Mouse (Mus musculus) liver, embryonic 11.5 days (tissue): ENCODE results near the gene Lypd6. TPM values are rescaled to one million over a fixed set of nuclear protein-coding genes. Genes with fewer than 3 reads are reported as not detected.

ENCODE experiments used
- ATAC-seq: fragments of 200-750 bp; cut with Nextera tagmentation; replicated peaks from 2 replicates; pipeline ENCODE4 v1.8.0; 2017; ENCODE audit warnings: moderate number of reproducible peaks, mild to moderate bottlenecking, moderate TSS enrichment, moderate library complexity; ENCODE audit not compliant: low FRiP score
- DNase-seq: peaks from one replicate; pipeline ENCODE4 v3.0.0-alpha.2; 2017; ENCODE audit warnings: low spot score
- H3K27ac ChIP-seq: fragments of 300-500 bp; sonication (generic); 2 replicates; pipeline ENCODE4 v1.5.1; 2014; ENCODE audit warnings: mild to moderate bottlenecking, low read depth, low read length, control low read depth
- H3K27me3 ChIP-seq: fragments of 300-500 bp; sonication (generic); replicated peaks from 2 replicates; pipeline ENCODE4 v1.6.1; 2014; ENCODE audit warnings: low read length, mixed read lengths; ENCODE audit not compliant: control insufficient read depth, insufficient read depth
- H3K36me3 ChIP-seq: fragments of 300-500 bp; sonication (generic); 2 replicates; pipeline ENCODE4 v1.6.1; 2014; ENCODE audit warnings: mild to moderate bottlenecking, low read length, moderate library complexity, mixed read lengths; ENCODE audit not compliant: control insufficient read depth, insufficient read depth
- H3K4me1 ChIP-seq: fragments of 300-500 bp; sonication (generic); replicated peaks from 2 replicates; pipeline ENCODE4 v1.6.1; 2014; ENCODE audit warnings: low read length, mixed read lengths; ENCODE audit not compliant: control insufficient read depth, insufficient read depth
- H3K4me2 ChIP-seq: fragments of 300-500 bp; sonication (generic); 2 replicates; pipeline ENCODE4 v1.6.1; 2014; ENCODE audit warnings: mild to moderate bottlenecking, control low read depth, moderate library complexity
- H3K4me3 ChIP-seq: fragments of 300-500 bp; sonication (generic); 2 replicates; pipeline ENCODE4 v1.5.1; 2014; ENCODE audit warnings: low read depth, low read length, control low read depth
- H3K9ac ChIP-seq: fragments of 300-500 bp; sonication (generic); 2 replicates; pipeline ENCODE4 v1.6.1; 2014; ENCODE audit warnings: low read depth, low read length, control low read depth
- H3K9me3 ChIP-seq: fragments of 300-500 bp; sonication (generic); 2 replicates; pipeline ENCODE4 v1.6.1; 2016; ENCODE audit warnings: low read length, inconsistent platforms, mixed read lengths; ENCODE audit not compliant: control insufficient read depth
- WGBS: fragments of 180-500 bp; shearing (Covaris S2); extraction: QIAGEN DNeasy Blood & Tissue Kit; methylation state at CpG from one replicate; pipeline ENCODE4 v1.1.7; 2014; 5-methylcytosine and 5-hydroxymethylcytosine counted together
- polyA plus RNA-seq: library from polyadenylated mRNA; unstranded; fragments of >200 nt; fragmentation: Nextera tagmentation; extraction: Ambion mirVana; gene quantifications from 2 replicates; pipeline ENCODE4 v1.2.1, GENCODE M21; 2014

Lypd6 gene
- polyA plus RNA-seq, 1 experiment from 2014 or later: 2.5 TPM

DNA sequence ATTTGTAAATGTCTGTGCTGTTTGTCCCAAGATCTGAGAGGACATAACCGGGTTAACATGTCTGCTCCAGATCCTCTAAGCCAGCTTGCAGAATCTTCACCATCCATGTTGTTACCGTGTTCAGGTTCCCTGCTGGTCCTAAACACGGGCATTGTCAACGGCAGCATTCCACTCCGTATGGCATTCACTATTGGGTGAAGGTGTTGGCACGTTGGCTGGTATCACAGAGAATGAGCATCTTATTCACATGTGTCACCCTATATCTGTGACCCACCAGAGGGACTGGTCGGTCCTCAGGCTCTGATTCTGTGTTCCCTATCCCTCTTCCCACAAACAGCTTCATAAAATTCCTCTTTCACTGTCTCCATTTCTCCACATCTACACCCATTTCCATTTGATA is 52.9 kb downstream of the Lypd6 start:
- 83% methylated on average over 7 of the region's 7 CpGs for WGBS

DNA sequence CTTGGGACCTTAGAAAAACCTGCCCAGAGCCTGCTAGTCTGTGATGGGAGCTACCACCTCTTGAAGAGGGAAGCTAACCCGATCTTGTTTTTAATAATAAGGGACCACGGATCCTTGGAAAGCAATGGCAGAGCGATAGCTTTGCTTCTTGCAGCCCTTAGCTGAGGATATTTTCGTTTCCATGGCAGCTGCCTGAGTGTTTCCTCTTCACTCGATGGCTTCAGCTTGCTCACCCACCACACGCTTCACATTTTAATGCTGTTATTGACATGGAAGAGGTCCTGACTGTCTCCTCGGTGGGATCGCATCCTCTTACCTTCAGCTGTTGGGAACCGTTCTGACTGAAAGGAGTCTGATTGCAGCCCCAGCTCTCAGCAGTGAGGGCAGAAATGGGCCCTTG is 54.6 kb downstream of the Lypd6 start:
- H3K36me3 ChIP-seq: no peaks in the 10 kb centered on the region
- WGBS: 83% methylated on average over 9 of the region's 9 CpGs
- DNase-seq (no peak), ATAC-seq (no peak)
- H3K4me2 ChIP-seq: no peak overlapping the region
- H3K27ac ChIP-seq: no peak overlapping the region
- no peak overlapping the region for H3K9ac ChIP-seq
- H3K27me3 ChIP-seq: no peaks in the 10 kb centered on the region
- H3K9me3 ChIP-seq: no peaks in the 10 kb centered on the region
- no peak overlapping the region for H3K4me3 ChIP-seq
- H3K4me1 ChIP-seq: no peaks in the 10 kb centered on the region

More for the DNA sequence above, 52.9 kb downstream of the Lypd6 start:
- Histone ChIP-seq H3K9me3 (no peaks in the 10 kb centered on the region), H3K9ac (no peak overlapping the region), H3K36me3 (no peaks in the 10 kb centered on the region), H3K4me2 (no peak overlapping the region), H3K4me1 (no peaks in the 10 kb centered on the region), H3K27ac (no peak overlapping the region), H3K4me3 (no peak overlapping the region), H3K27me3 (no peaks in the 10 kb centered on the region)
- no peak for DNase-seq
- ATAC-seq: no peak

- Histone ChIP-seq H3K27me3 (no peaks in the 10 kb centered on the region), H3K27ac (no peak overlapping the region), H3K4me3 (no peak overlapping the region), H3K9me3 (no peaks in the 10 kb centered on the region), H3K36me3 (no peaks in the 10 kb centered on the region), H3K4me1 (no peaks in the 10 kb centered on the region), H3K9ac (no peak overlapping the region), H3K4me2 (no peak overlapping the region)
- ATAC-seq (no peak), DNase-seq (no peak)
- 82% methylated on average over 5 of the region's 5 CpGs for WGBS
Observed at GRCm38 (mm10) chr2:50123376-50123775, 57.1 kb downstream of the Lypd6 start.

DNA sequence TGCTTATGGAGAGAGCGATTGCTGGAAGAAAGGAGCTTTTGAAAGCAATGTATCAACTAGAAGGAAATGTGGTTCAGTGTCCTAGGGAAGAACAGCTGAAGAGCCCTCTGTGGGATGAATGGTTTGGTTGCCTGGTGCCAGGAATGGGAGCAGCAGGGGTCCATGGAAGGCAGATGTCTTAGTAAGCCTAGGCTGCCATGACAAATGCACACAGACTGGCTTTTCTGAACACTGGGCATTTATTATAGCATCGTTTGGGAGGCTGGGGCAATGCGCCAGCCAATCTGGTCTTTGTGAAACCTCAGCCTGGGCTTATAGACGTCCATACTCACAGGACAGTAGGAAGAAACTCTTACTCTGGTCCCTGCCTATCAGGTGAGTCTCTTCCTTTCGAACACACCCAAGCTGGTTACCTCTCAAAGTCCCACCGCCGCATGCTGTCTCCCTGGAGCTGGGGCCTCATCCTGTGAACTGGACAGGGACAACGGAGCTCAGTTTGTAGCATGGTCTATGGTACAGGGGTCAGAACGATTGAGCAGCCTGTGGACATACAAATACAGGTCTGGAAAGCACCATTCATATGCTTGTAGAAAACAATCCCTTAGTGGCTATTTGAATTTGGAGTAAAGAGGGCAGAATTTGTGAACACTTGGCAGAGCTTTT is 61.4 kb downstream of the Lypd6 start:
- DNase-seq: no peak
- Histone ChIP-seq H3K4me3 (no peak overlapping the region), H3K9ac (no peak overlapping the region), H3K4me2 (no peak overlapping the region), H3K36me3 (no peaks in the 10 kb centered on the region), H3K27ac (no peak overlapping the region), H3K27me3 (no peaks in the 10 kb centered on the region), H3K4me1 (no peaks in the 10 kb centered on the region), H3K9me3 (no peaks in the 10 kb centered on the region)
- 80% methylated on average over 9 of the region's 9 CpGs for WGBS
- no peak for ATAC-seq

- H3K9me3 ChIP-seq: no peaks in the 10 kb centered on the region
- no peak overlapping the region for H3K4me2 ChIP-seq
- ATAC-seq (no peak), DNase-seq (no peak)
- H3K36me3 ChIP-seq: no peaks in the 10 kb centered on the region
- H3K27me3 ChIP-seq: no peaks in the 10 kb centered on the region
- 81% methylated on average over 12 of the region's 12 CpGs for WGBS
- H3K9ac ChIP-seq: no peak overlapping the region
- H3K4me1 ChIP-seq: no peaks in the 10 kb centered on the region
- no peak overlapping the region for H3K27ac ChIP-seq
- H3K4me3 ChIP-seq: no peak overlapping the region
Observed at GRCm38 (mm10) chr2:50128322-50129277, 62.4 kb downstream of the Lypd6 start.

DNA sequence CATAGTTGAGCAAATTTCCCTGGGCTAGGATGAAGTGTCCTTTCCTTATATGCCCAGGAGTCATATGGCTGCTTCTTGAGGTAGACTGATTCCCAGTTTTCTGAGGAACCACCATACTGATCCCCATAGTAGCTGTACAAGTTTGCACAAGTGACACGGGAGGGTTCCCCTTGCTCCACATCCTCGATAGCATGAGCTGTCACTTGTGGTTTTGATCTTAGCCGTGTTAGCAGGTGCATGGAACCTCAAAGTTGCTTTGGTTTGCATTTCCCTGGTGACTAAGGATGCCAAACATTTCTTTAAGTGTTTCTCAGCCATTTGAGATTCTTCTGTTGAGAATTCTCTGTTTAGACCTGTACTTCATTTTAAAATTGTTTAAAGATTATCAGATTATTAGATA is 64.4 kb downstream of the Lypd6 start:
- no peaks in the 10 kb centered on the region for H3K4me1 ChIP-seq
- H3K9me3 ChIP-seq: no peaks in the 10 kb centered on the region
- no peak overlapping the region for H3K27ac ChIP-seq
- no peak overlapping the region for H3K4me3 ChIP-seq
- WGBS: 65% methylated on average over 3 of the region's 3 CpGs
- H3K4me2 ChIP-seq: no peak overlapping the region
- ATAC-seq: no peak
- DNase-seq: no peak
- no peaks in the 10 kb centered on the region for H3K27me3 ChIP-seq
- no peak overlapping the region for H3K9ac ChIP-seq
- H3K36me3 ChIP-seq: no peaks in the 10 kb centered on the region

GRCm38 (mm10) chr2:50143672-50144071 is 77.4 kb downstream of the Lypd6 start:
- no peak for ATAC-seq
- H3K9ac ChIP-seq: no peak overlapping the region
- no peaks in the 10 kb centered on the region for H3K4me1 ChIP-seq
- no peak overlapping the region for H3K27ac ChIP-seq
- no peak for DNase-seq
- WGBS: 76% methylated on average over 6 of the region's 6 CpGs
- no peak overlapping the region for H3K4me3 ChIP-seq
- no peaks in the 10 kb centered on the region for H3K27me3 ChIP-seq
- H3K36me3 ChIP-seq: no peaks in the 10 kb centered on the region
- no peak overlapping the region for H3K4me2 ChIP-seq
- H3K9me3 ChIP-seq: no peaks in the 10 kb centered on the region

DNA sequence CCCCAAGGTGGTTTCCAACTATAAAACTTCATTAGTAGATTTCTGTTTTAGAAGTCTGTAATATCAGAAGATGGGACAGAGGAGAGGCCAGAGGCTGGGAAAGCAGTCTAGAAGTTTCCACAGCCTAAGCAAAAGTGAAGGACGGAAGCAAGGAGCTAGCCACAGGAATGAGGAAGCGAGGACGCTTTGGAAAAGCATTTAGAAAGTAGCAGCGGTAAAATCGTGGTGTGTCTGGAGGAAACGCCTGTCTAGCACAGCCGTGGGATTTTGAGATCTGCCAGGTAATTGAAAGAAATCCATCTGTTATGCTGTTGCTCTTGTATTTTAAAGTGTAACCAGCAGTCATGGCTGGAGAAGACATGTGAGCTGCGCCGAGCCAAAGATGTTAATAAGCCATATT is 81.1 kb downstream of the Lypd6 start:
- Histone ChIP-seq H3K36me3 (no peaks in the 10 kb centered on the region), H3K9ac (no peak overlapping the region), H3K4me2 (no peak overlapping the region), H3K9me3 (no peaks in the 10 kb centered on the region), H3K4me3 (no peak overlapping the region), H3K27ac (no peak overlapping the region), H3K4me1 (no peaks in the 10 kb centered on the region), H3K27me3 (no peaks in the 10 kb centered on the region)
- no peak for ATAC-seq
- no peak for DNase-seq
- 50% methylated on average over 9 of the region's 9 CpGs for WGBS
